Mouse (Mus musculus): ENCODE measurements around the gene Ctbp1.

DNA sequence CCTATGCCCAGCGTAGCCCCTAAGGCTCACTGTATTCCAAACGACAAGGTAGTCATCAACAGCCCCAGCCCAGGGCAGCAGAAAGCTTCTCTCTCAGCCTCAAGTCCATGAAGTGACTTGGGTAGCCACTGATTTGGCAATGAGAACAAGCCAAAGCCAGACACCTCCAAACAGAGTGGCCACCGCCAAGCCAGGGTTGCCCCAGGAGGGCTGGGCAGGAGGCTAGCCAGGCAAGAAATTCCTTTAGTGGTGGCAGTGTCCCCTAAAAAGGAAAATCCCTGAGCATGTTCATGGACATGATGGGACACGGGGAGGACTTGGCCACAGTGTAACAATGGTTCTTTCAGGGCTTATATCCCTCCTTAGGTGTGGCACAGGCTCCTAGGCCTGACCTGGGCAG, 55.0 kb downstream of the Ctbp1 start:
- TF ChIP-seq CTCF (IDR thresholded peaks at IDR 0.05; ENCODE audit: low read depth) (no peak), EP300 (IDR thresholded peaks at IDR 0.05; ENCODE audit: low read depth) (no peak)

Data from liver, embryonic 14.5 days (tissue).